In genomic region chr3:108283781-108284601, GRCm38 (mm10) we compare ENCODE assay signal across 8 mouse cellular contexts. TPM values are rescaled to one million over a fixed set of nuclear protein-coding genes. Genes with fewer than 3 reads are reported as not detected.
A peak's percentile ranks its signal among the peaks of the same experiment; 100 is the strongest.
DNase-seq lines count a peak whose midpoint lies in the region; ATAC-seq lines count a peak whose summit lies in the region.

Gene Sort1 (plus strand): TSS chr3:108284082.

- no peaks in the 10 kb centered on the region for H3K36me3 ChIP-seq in hindbrain, embryonic 11.5 days (ENCODE audit: control insufficient read depth, insufficient read depth, low read length)

- no peaks in the 10 kb centered on the region for H3K9me3 ChIP-seq in hindbrain, embryonic 11.5 days (ENCODE audit: control insufficient read depth, low read length)

- ATAC-seq in hindbrain, embryonic 11.5 days (ENCODE audit: low FRiP score) = peak; percentile 99

- peak within 1 kb of the TSS; percentile 92 for H3K9ac ChIP-seq in hindbrain, embryonic 11.5 days (ENCODE audit: low read depth, low read length)

- DNase-seq in Muller cell, postnatal 12 days (ENCODE audit: inconsistent ontology term) = peak; percentile 94
- DNase-seq in cerebellum, adult 9-11 months = peak; percentile 87
- peak; percentile 88 to 92 for DNase-seq in frontal cortex, postnatal 10 days (ENCODE audit: low spot score in 2 of 2)
- DNase-seq in hindbrain, embryonic 11.5 days (ENCODE audit: low spot score) = peak; percentile 94
- peak; percentile 85 to 94 for DNase-seq in layer of hippocampus, postnatal 14 days (ENCODE audit: low spot score in 2 of 2)
- peak; percentile 92 for DNase-seq in lung, postnatal 10 days
- DNase-seq in retina, adult 2 months (ENCODE audit: low read depth, low spot score) = peak; percentile 64
- DNase-seq in thymus, postnatal 25 days = peak; percentile 82

- WGBS in hindbrain, embryonic 11.5 days = 0% methylated on average over 74 of the region's 109 CpGs

- peaks cover 13% of the 10 kb centered on the region for H3K4me1 ChIP-seq in hindbrain, embryonic 11.5 days (replicated peaks; ENCODE audit: control insufficient read depth, insufficient read depth, low read length)

- H3K4me2 ChIP-seq in hindbrain, embryonic 11.5 days (replicated peaks; ENCODE audit: low read depth, low read length) = peak within 1 kb of the TSS; percentile 82

- H3K27ac ChIP-seq in hindbrain, embryonic 11.5 days (ENCODE audit: low read depth, low read length) = peak within 1 kb of the TSS; percentile 88

- H3K4me3 ChIP-seq in hindbrain, embryonic 11.5 days (ENCODE audit: low read depth, low read length) = peak within 1 kb of the TSS; percentile 94

- H3K27me3 ChIP-seq in hindbrain, embryonic 11.5 days (ENCODE audit: control insufficient read depth, insufficient read depth, low read length) = no peaks in the 10 kb centered on the region

RNA-seq across cellular contexts. Expression of gene Sort1, which starts in this region (rescaled TPM):
- polyA plus RNA-seq in hindbrain, embryonic 11.5 days (2014; fragmentation: Nextera tagmentation; extraction: Ambion mirVana) = 20.2 and 27.5 TPM in 2 replicates
- 100 to 1,000 TPM; 255 to 268 TPM for total RNA-seq in layer of hippocampus, postnatal 14 days (2021)

Comparison
In these comparisons a context has a peak if more than half of its experiments do, and no peak if none do; other contexts are left out.
1. Peak in every context shown above with its lines: DNase-seq, ATAC-seq, H3K4me3 ChIP-seq and H3K27ac ChIP-seq.